Comparison of ENCODE assay signal across 24 mouse cellular contexts in the genomic region with DNA sequence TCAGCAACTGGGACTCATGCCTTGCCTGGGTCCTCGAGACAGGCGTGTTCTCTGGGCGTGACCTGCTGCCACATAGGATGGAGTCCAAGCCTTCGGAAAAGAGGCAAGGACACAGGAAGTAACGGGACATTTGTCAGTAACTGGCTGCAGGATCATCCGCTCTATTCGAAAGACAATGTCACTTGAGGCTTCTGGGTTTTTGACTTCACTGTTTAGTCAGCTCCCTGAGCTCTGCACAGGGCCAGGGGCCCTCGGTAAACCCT. TPM values are rescaled to one million over a fixed set of nuclear protein-coding genes. Genes with fewer than 3 reads are reported as not detected.
DNase-seq lines count a peak whose midpoint lies in the region; ATAC-seq and TF ChIP-seq lines count a peak whose summit lies in the region.
"Had no signal": no experiment of that assay in that cellular context is flagged by ENCODE, and none has a peak within 500 bp of the region (broad histone marks: within the 10 kb centered on the region; RNA-seq: fewer than 3 reads in every experiment).

No protein-coding gene starts in this region.

- 0 out of 2 replicates have a peak overlapping the region, but pooled peaks have one; percentile 41 for H3K27ac ChIP-seq in hindbrain, embryonic 10.5 days
- no peak overlapping the region for H3K27ac ChIP-seq in hindbrain, postnatal 0 days
- no peak overlapping the region for H3K27ac ChIP-seq in lung, postnatal 0 days (ENCODE audit: low read length)
- H3K27ac ChIP-seq: embryonic facial prominence, embryonic 12.5 days; heart, embryonic 10.5 days; liver, embryonic 12.5 days; midbrain, embryonic 13.5 days; neural tube, embryonic 15.5 days had no signal

- TF ChIP-seq CTCF in hindbrain, postnatal 0 days (IDR thresholded peaks at IDR 0.05; ENCODE audit: low read depth) = no peak
- no peak for TF ChIP-seq CTCF in lung, postnatal 0 days (IDR thresholded peaks at IDR 0.05)
- no peak for TF ChIP-seq CTCF in C2C12 (IDR thresholded peaks at IDR 0.05; ENCODE audit: control insufficient read depth, insufficient read depth, insufficient read length)

- peaks cover 90% of the 10 kb centered on the region for H3K79me2 ChIP-seq in C2C12 (ENCODE audit: control insufficient read depth, insufficient read depth)

- peak overlapping the region; percentile 45 for H3ac ChIP-seq in C2C12 (ENCODE audit: control insufficient read depth, insufficient read length, low read depth)

- no peaks in the 10 kb centered on the region for H3K27me3 ChIP-seq in hindbrain, embryonic 10.5 days (ENCODE audit: insufficient read depth, poor library complexity, severe bottlenecking)
- no peaks in the 10 kb centered on the region for H3K27me3 ChIP-seq in hindbrain, postnatal 0 days (ENCODE audit: insufficient read depth, low read length)
- H3K27me3 ChIP-seq in lung, postnatal 0 days (replicated peaks; ENCODE audit: insufficient read depth, low read length) = no peaks in the 10 kb centered on the region
- no peaks in the 10 kb centered on the region for H3K27me3 ChIP-seq in C2C12 (ENCODE audit: control insufficient read depth, insufficient read depth, insufficient read length)
- H3K27me3 ChIP-seq: embryonic facial prominence, embryonic 12.5 days; midbrain, embryonic 13.5 days; neural tube, embryonic 15.5 days had no signal

- no peak for DNase-seq in hindbrain, embryonic 10.5 days (ENCODE audit: low spot score)
- DNase-seq in hindbrain, postnatal 0 days (ENCODE audit: low spot score) = no peak
- peak; percentile 31 for DNase-seq in lung, postnatal 0 days (ENCODE audit: low spot score)
- no peak for DNase-seq in lung, postnatal 14 days
- DNase-seq in adrenal gland, postnatal 14 days = peak; percentile 45
- DNase-seq in gastrocnemius, postnatal 10 days = no peak
- DNase-seq: cerebellum, adult 2 months; cerebellum, postnatal 25 days; forebrain, postnatal 0 days; kidney, adult 8-10 months; kidney, postnatal 14 days; layer of hippocampus, postnatal 36 days; lung, adult 18-20 months; lung, postnatal 4 days; right cerebral cortex, adult 18-20 months; thymus, adult 2 months; thymus, postnatal 4 days had no signal

- no peak overlapping the region for H3K4me2 ChIP-seq in hindbrain, postnatal 0 days (ENCODE audit: low read depth, low read length)
- H3K4me2 ChIP-seq in lung, postnatal 0 days (replicated peaks; ENCODE audit: low read depth, low read length) = no peak overlapping the region
- H3K4me2 ChIP-seq: embryonic facial prominence, embryonic 12.5 days; liver, embryonic 12.5 days; midbrain, embryonic 13.5 days; neural tube, embryonic 15.5 days had no signal

- no peak overlapping the region for H3K9ac ChIP-seq in hindbrain, postnatal 0 days (replicated peaks; ENCODE audit: low read length)
- H3K9ac ChIP-seq in lung, postnatal 0 days (replicated peaks; ENCODE audit: low read depth) = no peak overlapping the region
- H3K9ac ChIP-seq: embryonic facial prominence, embryonic 12.5 days; forebrain, postnatal 0 days; liver, embryonic 12.5 days; midbrain, embryonic 13.5 days; neural tube, embryonic 15.5 days had no signal

- 81% methylated on average over 8 of the region's 8 CpGs for WGBS in hindbrain, embryonic 10.5 days
- WGBS in hindbrain, postnatal 0 days = 83% methylated on average over 8 of the region's 8 CpGs
- WGBS in lung, postnatal 0 days = 37% methylated on average over 8 of the region's 8 CpGs

- TF ChIP-seq EP300 in lung, postnatal 0 days (IDR thresholded peaks at IDR 0.05) = no peak

- H3K79me3 ChIP-seq in C2C12 (ENCODE audit: low read depth) = peaks cover 39% of the 10 kb centered on the region

- H3K4me3 ChIP-seq in hindbrain, embryonic 10.5 days = no peak overlapping the region
- H3K4me3 ChIP-seq in hindbrain, postnatal 0 days (ENCODE audit: low read length) = no peak overlapping the region
- no peak overlapping the region for H3K4me3 ChIP-seq in lung, postnatal 0 days (ENCODE audit: low read depth, low read length)
- H3K4me3 ChIP-seq in C2C12 (ENCODE audit: insufficient read depth, poor library complexity, severe bottlenecking) = no peak overlapping the region
- H3K4me3 ChIP-seq: embryonic facial prominence, embryonic 12.5 days; heart, embryonic 10.5 days; liver, embryonic 12.5 days; midbrain, embryonic 13.5 days; neural tube, embryonic 15.5 days had no signal

- no peaks in the 10 kb centered on the region for H3K9me3 ChIP-seq in hindbrain, embryonic 10.5 days
- H3K9me3 ChIP-seq in hindbrain, postnatal 0 days (ENCODE audit: low read length) = no peaks in the 10 kb centered on the region
- H3K9me3 ChIP-seq in lung, postnatal 0 days (ENCODE audit: low read length) = no peaks in the 10 kb centered on the region
- H3K9me3 ChIP-seq: embryonic facial prominence, embryonic 12.5 days; heart, embryonic 10.5 days; liver, embryonic 12.5 days; midbrain, embryonic 13.5 days; neural tube, embryonic 15.5 days had no signal

- no peak for ATAC-seq in hindbrain, postnatal 0 days
- ATAC-seq in lung, postnatal 0 days = no peak
- ATAC-seq: activated CD4-positive, CD25-positive, alpha-beta regulatory T cell, adult 4 months; forebrain, postnatal 0 days; liver, embryonic 12.5 days; midbrain, embryonic 13.5 days had no signal

- peaks cover 79% of the 10 kb centered on the region for H3K4me1 ChIP-seq in hindbrain, embryonic 10.5 days (replicated peaks)
- H3K4me1 ChIP-seq in hindbrain, postnatal 0 days (ENCODE audit: insufficient read depth, low read length) = no peaks in the 10 kb centered on the region; the same call in 1 of the 2 replicates
- no peaks in the 10 kb centered on the region for H3K4me1 ChIP-seq in lung, postnatal 0 days (ENCODE audit: insufficient read depth, low read depth, low read length)

- H3K36me3 ChIP-seq in hindbrain, embryonic 10.5 days = peaks cover 23% of the 10 kb centered on the region
- no peaks in the 10 kb centered on the region for H3K36me3 ChIP-seq in hindbrain, postnatal 0 days (ENCODE audit: insufficient read depth, low read length)
- H3K36me3 ChIP-seq in lung, postnatal 0 days (ENCODE audit: insufficient read depth, low read length) = no peaks in the 10 kb centered on the region
- H3K36me3 ChIP-seq in C2C12 (ENCODE audit: control insufficient read depth, insufficient read depth) = no peaks in the 10 kb centered on the region
- H3K36me3 ChIP-seq: embryonic facial prominence, embryonic 12.5 days; liver, embryonic 12.5 days; midbrain, embryonic 13.5 days; neural tube, embryonic 15.5 days had no signal

TF ChIP-seq in C2C12, 6 proteins besides CTCF, POLR2A, EP300 and RAD21:
- no peak for TF ChIP-seq MYOG (IDR thresholded peaks at IDR 0.05; ENCODE audit: control insufficient read depth, extremely low read depth, insufficient read length)
- TF ChIP-seq MYOD1 (IDR thresholded peaks at IDR 0.05; ENCODE audit: control insufficient read depth, insufficient read length, low read depth) = no peak
- TF ChIP-seq CEBPB (IDR thresholded peaks at IDR 0.05; ENCODE audit: low read depth) = no peak
- TF ChIP-seq MAX (IDR thresholded peaks at IDR 0.05) = no peak
- no peak for TF ChIP-seq USF1 (IDR thresholded peaks at IDR 0.05; ENCODE audit: low read depth)
- TF ChIP-seq FOSL1 (IDR thresholded peaks at IDR 0.05; ENCODE audit: insufficient read depth, low read length, poor library complexity, severe bottlenecking) = no peak

RNA-seq across cellular contexts. Expression of gene Cuedc1, which starts 8.4 kb away (rescaled TPM):
- polyA plus RNA-seq in hindbrain, embryonic 10.5 days (2016; fragmentation: Nextera tagmentation; extraction: Ambion mirVana) = 20.5 and 27.1 TPM in 2 replicates
- total RNA-seq in hindbrain, postnatal 0 days (2014; rRNA removed) = 33.6 and 44.6 TPM in 2 replicates
- 35.8 and 40.9 TPM in 2 replicates for polyA plus RNA-seq in hindbrain, postnatal 0 days (2015; fragmentation: Nextera tagmentation; extraction: Ambion mirVana)
- polyA plus RNA-seq in lung, postnatal 0 days (2015; fragmentation: Nextera tagmentation; extraction: Ambion mirVana) = 14.6 TPM in 2 replicates
- 16.2 TPM for polyA plus RNA-seq in C2C12 (2012; fragmentation: generic; extraction: Trizol)
- 37.9 and 41.9 TPM in 2 replicates for total RNA-seq in adrenal gland, postnatal 14 days (2021)
- 10 to 100 TPM; 50.5 to 60.6 TPM for total RNA-seq in gastrocnemius, postnatal 10 days (2021)

RNA-seq across cellular contexts. Expression of gene Vezf1, which starts 38.1 kb away (rescaled TPM):
- 64.7 and 64.8 TPM in 2 replicates for polyA plus RNA-seq in hindbrain, embryonic 10.5 days (2016; fragmentation: Nextera tagmentation; extraction: Ambion mirVana)
- total RNA-seq in hindbrain, postnatal 0 days (2014; rRNA removed) = 32.7 and 33.5 TPM in 2 replicates
- polyA plus RNA-seq in hindbrain, postnatal 0 days (2015; fragmentation: Nextera tagmentation; extraction: Ambion mirVana) = 29.2 and 31.9 TPM in 2 replicates
- 26.8 TPM in 2 replicates for polyA plus RNA-seq in lung, postnatal 0 days (2015; fragmentation: Nextera tagmentation; extraction: Ambion mirVana)
- 13.3 TPM for polyA plus RNA-seq in C2C12 (2012; fragmentation: generic; extraction: Trizol)
- total RNA-seq in adrenal gland, postnatal 14 days (2021) = 39.8 and 42.4 TPM in 2 replicates
- total RNA-seq in gastrocnemius, postnatal 10 days (2021) = 10 to 100 TPM; 44.0 to 46.4 TPM

RNA-seq across cellular contexts. Expression of gene Srsf1, which starts 59.0 kb away (rescaled TPM):
- polyA plus RNA-seq in hindbrain, embryonic 10.5 days (2016; fragmentation: Nextera tagmentation; extraction: Ambion mirVana) = 337 and 377 TPM in 2 replicates
- total RNA-seq in hindbrain, postnatal 0 days (2014; rRNA removed) = 277 and 332 TPM in 2 replicates
- 124 and 130 TPM in 2 replicates for polyA plus RNA-seq in hindbrain, postnatal 0 days (2015; fragmentation: Nextera tagmentation; extraction: Ambion mirVana)
- 88.1 and 111 TPM in 2 replicates for polyA plus RNA-seq in lung, postnatal 0 days (2015; fragmentation: Nextera tagmentation; extraction: Ambion mirVana)
- polyA plus RNA-seq in C2C12 (2012; fragmentation: generic; extraction: Trizol) = 143 TPM
- total RNA-seq in adrenal gland, postnatal 14 days (2021) = 245 and 260 TPM in 2 replicates
- total RNA-seq in gastrocnemius, postnatal 10 days (2021) = 100 to 1,000 TPM in 1 of 2 experiments, 10 to 100 TPM in 1; 89.5 to 128 TPM

Comparison
In these comparisons a context has a peak if more than half of its experiments do, and no peak if none do; other contexts are left out.
1. DNase-seq: peak in lung, postnatal 0 days (single experiment) and adrenal gland, postnatal 14 days (single experiment); none in hindbrain, embryonic 10.5 days (single experiment), hindbrain, postnatal 0 days (single experiment), lung, postnatal 14 days (single experiment) and gastrocnemius, postnatal 10 days (single experiment).